Mouse (Mus musculus) monocyte, adult 5-6 weeks (primary cell): ENCODE measurements around the gene Myo1g. TPM values are rescaled to one million over a fixed set of nuclear protein-coding genes. Genes with fewer than 3 reads are reported as not detected.
"Not testable (repeated sequence)": the region's sequence is repeated elsewhere in the genome, so short reads cannot be mapped to it uniquely, and the experiment has no call there.

Source experiments
- ATAC-seq: fragments of 153-309, 156-312 bp; replicated peaks from 2 replicates; pipeline ENCODE4 v1.8.0; 2017; ENCODE audit warnings: mild to moderate bottlenecking; ENCODE audit not compliant: low TSS enrichment, insufficient number of reproducible peaks, severe bottlenecking, poor library complexity, low FRiP score
- total RNA-seq: library from RNA; stranded (forward); fragments of 200-1000, 200-491, 200-594 nt; gene quantifications from 3 replicates; pipeline ENCODE4 v1.2.3, GENCODE M21; 2017

The Myo1g gene
- total RNA-seq, 1 experiment from 2014 or later: 572 TPM

- ATAC-seq: no peak
These were observed 24.6 kb upstream of the Myo1g start for GRCm38 (mm10) chr11:6545186-6545856.

- no peak for ATAC-seq
These were observed 23.9 kb upstream of the Myo1g start for GRCm38 (mm10) chr11:6544683-6545082.

GRCm38 (mm10) chr11:6530746-6531145, 10.0 kb upstream of the Myo1g start:
- no peak for ATAC-seq

- ATAC-seq: no peak
These were observed 9.2 kb upstream of the Myo1g start for GRCm38 (mm10) chr11:6529961-6530360.

DNA sequence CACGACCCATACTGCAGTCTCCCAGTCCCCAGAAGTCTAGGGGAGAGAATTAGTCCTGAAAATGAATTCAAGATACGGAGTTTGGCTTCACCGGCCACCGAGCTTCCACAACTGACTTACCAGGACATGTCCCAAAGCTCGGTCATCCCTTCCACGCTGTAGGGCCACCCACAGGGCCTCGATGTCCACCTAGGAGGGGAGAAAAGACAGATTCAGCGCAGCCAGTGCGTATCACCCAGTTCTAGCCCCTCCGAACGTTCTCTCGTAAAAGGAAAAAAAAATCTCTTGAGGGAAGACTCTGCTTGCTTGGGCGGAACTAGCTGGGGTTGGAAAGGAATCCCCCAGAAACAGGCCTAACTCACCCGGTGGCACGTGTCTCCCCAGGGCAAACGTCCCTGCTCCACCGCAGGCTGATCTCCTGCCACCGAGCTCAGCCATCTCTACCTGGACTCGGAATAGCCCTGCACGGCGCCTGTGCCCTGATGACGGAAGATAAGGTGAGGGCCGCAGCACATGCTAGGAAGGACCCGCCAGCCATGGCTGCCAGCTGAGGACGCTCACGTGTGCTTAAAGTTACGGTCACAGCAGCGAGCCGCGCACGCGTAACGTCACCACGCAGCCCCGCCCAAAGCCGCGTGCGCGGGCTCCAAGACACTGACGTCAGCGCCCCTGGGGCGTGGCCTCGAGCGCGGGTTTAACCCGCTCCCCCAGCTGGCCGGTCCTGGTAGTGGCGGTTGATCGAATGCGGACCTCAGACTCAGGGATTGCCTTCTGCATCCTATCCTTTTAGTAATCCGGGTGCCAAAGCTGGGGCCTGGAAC, 7.6 kb upstream of the Myo1g start:
- ATAC-seq: peak; percentile 77

GRCm38 (mm10) chr11:6527256-6528185, 6.8 kb upstream of the Myo1g start:
- no peak for ATAC-seq

DNA sequence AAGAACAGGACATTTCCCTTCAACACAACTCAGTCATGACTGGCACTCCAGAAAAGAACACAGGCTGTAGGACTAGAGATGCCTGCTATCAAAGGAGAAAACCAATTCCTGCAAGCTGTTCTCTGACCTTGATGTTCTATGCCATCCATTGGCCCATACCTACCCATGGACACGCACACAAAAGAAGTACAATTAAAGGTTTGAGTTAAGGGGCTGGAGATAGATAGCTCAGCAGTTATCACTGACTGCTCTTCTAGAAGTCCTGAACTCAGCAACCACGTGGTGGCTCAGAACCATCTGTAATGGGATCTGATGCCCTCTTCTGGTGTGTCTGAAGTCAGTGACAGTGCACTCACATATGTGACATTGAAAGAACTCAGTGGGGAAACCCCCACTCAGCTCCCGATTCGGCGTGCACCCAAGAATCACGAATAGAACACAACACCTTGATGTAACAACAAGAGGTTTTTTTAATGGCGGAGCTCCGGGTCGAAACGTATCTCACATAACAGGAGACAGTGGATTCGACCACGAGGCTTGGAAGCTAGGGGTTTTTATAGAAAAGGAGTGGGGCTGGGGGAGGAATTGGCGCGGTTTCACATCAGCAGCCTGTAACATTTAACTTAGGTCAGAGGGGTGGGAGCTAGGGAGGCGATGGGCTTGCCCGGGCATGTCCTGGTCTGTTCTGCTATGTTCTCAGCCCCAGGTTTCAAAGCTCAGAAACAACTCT, 5.9 kb upstream of the Myo1g start:
- ATAC-seq: not testable (repeated sequence)

GRCm38 (mm10) chr11:6525241-6525640, 4.5 kb upstream of the Myo1g start:
- ATAC-seq: no peak

DNA sequence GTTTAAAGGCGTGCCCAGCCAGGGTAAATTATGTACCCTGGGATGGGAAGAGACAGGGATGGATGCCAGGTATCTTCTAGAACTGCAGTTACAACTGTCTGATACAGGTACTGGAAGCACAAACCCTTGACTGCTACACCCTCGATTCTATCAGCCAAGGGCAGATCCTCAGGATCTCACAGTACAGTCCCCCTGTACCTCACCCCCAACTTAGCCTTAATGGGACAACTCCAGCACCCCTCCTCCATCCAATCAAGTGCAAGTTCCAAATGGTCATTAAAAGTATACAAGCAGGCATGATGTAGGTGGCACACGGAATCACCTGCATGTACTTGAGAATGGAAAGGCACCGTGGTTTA, 4.1 kb upstream of the Myo1g start:
- ATAC-seq: no peak

- no peak for ATAC-seq
These were observed 3.6 kb upstream of the Myo1g start for GRCm38 (mm10) chr11:6524165-6524879.

GRCm38 (mm10) chr11:6523662-6524088, 2.9 kb upstream of the Myo1g start:
- ATAC-seq: no peak

GRCm38 (mm10) chr11:6522782-6523525, 2.2 kb upstream of the Myo1g start:
- peak; percentile 28 for ATAC-seq

- peak; percentile 54 for ATAC-seq
These were observed 1.2 kb downstream of the Myo1g start for GRCm38 (mm10) chr11:6519491-6520033.

- ATAC-seq: no peak
These were observed 5.9 kb downstream of the Myo1g start for GRCm38 (mm10) chr11:6514837-6515236.

GRCm38 (mm10) chr11:6508269-6508876, 12.4 kb downstream of the Myo1g start:
- ATAC-seq: peak; percentile 52

GRCm38 (mm10) chr11:6506516-6506915, 14.2 kb downstream of the Myo1g start:
- no peak for ATAC-seq

DNA sequence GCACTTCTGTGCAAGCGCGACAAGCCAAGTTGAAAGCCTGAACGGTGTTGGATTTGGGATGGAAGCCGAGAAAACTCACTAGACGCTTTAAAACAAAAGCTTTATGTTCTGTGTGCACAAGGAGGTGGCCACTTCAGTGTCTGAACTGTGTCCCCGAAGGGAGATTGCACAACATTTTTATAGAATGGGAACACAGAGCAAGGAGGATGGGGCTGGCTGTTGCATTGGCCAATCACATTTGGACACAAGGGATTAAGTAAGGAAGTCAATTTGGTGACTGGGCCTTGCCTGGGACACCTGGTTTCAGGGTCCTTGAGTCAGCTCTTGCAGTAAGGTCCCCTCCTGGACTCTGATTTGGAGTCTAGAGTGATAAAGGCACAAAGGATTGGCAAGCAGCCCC, 16.1 kb downstream of the Myo1g start:
- peak; percentile 27; the same call in 1 of the 2 replicates for ATAC-seq
